Mouse (Mus musculus) E14TG2a.4 (cell line): ENCODE data around the gene Ly6g6f.

Experiments used
- CTCF ChIP-seq: conservative IDR thresholded peaks from 2 replicates; pipeline ENCODE4 v1.5.1; 2014; ENCODE audit warnings: low read length
- POU5F1 ChIP-seq: IDR thresholded peaks from 2 replicates; pipeline ENCODE4 v1.6.1; 2014; ENCODE audit warnings: low read length, borderline replicate concordance

DNA sequence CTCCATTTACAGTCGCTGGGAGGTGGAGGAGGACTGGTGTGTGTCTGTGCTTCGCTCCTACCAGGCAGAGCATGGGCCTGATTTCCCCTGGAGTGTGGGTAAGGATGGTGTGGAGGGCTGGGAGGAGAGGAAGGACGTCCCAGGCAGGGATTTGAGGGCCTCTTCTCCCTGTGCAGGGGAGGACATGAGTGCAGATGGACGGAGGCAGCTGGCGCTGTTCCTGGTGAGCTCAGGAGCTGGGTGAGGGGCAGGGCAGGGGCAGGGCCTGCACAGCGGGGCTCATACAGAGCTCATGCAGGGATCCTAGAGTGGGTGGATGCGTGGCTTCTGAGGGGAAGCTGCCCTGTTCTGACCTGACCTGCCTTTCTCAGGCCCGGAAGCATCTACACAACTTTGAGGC is 16.9 kb upstream of the Ly6g6f start:
- TF ChIP-seq CTCF: no peak
- no peak for TF ChIP-seq POU5F1
